Mouse (Mus musculus) right cerebral cortex, postnatal 4 days (tissue): ENCODE data around the gene Suz12.

Experiments used
- DNase-seq: peaks from one replicate; pipeline ENCODE4 v3.0.0-alpha.2; 2022

Suz12 gene

GRCm38 (mm10) chr11:80078831-80079230, 85.9 kb downstream of the Suz12 start:
- no peak for DNase-seq

- no peak for DNase-seq
Observed at GRCm38 (mm10) chr11:80079751-80080150, 86.8 kb downstream of the Suz12 start.

- no peak for DNase-seq
Observed at GRCm38 (mm10) chr11:80080381-80080825, 87.5 kb downstream of the Suz12 start.

- DNase-seq: peak; percentile 92
Observed at GRCm38 (mm10) chr11:80080826-80081728, 88.2 kb downstream of the Suz12 start, which contains the start of gene Crlf3. Gene Crlf3 (minus strand): TSS chr11:80080991.

GRCm38 (mm10) chr11:80081786-80082319, 88.9 kb downstream of the Suz12 start:
- DNase-seq: no peak
